Mouse (Mus musculus): Measurements from ENCODE around the gene Slc41a2.

Slc41a2 gene

DNA sequence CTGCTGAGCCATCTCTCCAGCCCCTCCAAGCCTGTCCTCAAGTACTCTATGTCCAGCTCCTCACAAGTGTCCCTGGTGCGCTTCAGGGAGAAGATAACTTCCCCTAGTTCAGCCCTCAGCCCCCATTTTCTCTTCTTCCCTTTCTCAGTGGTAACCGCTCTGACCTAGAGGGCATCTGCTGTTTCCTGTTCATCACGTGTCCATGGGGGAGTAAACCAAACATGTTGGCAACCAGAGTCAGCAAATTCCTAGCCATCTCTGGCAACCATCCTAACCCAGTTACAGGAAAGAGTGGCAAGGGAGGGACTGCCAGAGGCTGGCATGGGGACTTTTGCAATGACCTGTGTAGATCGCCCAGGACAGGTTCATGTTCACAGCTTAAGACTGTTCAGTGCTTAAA lies 36.0 kb downstream of the Slc41a2 start:
- DNase-seq: no peak

DNA sequence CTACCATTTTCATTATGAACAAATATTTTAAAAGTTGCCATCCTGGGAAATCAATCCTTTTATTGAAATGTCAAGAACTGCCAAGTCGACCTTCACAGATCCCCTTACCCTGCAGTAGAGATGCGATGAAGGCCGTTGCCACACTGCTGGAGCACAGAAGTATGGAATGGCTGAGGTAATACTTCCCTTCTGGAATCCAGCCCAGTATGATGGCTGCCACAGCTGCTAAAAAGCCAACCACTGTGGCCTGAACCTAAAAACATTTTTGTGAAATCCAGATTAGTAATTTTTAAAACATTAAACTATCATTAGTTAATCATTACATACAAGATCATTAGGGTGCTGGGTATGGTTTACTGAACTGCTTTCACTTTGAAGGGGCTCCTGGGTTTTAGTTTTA lies 36.6 kb downstream of the Slc41a2 start:
- no peak for DNase-seq

- DNase-seq: no peak
These were observed 40.7 kb downstream of the Slc41a2 start for GRCm38 (mm10) chr10:83297017-83297416.

- DNase-seq: no peak
These were observed 42.9 kb downstream of the Slc41a2 start for GRCm38 (mm10) chr10:83294746-83295145.

- DNase-seq: no peak
These were observed 44.3 kb downstream of the Slc41a2 start for GRCm38 (mm10) chr10:83293352-83293751.

DNA sequence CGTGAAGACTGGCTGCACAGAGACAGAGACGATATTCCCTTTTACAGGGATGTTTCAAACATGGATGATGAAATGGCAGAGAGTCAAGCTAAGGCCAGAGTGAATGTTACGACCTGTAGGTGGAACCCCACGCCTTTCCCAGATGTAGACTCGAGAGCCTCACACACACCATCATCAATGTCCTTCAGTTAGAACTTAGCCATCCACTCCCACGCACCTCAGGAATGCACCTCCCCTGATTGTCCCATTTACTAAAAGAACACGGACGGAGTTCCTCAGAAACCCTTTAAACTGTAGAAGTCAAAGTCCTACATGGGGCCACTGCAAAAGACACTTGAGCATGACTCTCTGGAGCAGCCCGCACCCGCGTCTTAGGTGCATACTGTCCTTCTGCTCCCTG lies 46.0 kb downstream of the Slc41a2 start:
- DNase-seq: no peak

DNA sequence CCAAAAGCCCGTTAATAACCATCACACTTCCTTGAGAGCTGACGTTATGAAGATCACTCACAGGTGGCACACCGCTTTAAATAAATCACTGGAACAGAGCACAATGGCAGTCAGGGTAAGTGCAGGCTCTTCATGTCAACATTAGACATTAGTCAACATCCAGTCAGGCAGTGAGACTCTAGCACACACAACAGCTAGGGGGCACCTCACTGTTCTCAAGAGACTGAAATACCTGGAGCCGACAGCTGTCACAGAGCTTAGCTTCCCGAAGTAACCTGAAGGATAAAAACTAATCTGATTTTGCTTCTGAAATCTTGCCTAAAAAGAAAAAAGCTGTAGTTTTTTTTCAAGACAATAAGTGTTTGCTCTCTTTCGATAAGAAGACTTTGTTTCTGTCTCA lies 49.9 kb downstream of the Slc41a2 start:
- DNase-seq: no peak

DNA sequence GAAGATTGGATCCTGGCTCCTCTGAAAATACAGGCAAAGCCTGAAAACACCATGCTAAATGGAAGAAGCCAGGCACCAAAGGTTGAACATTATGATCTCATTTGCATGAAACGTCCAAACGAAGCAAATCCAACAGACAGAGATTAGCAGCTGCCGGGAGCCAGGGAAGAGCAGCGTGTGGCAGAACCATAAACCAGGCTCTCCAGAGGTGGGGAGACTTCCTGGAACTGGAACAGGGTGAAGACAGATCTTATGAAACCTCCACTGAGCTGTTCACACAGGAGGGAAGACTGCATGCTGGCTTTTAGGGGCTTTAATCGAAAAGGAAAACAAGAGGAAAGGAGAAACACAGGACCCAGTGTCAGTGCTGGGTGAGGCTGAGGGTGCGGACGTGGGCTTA lies 51.3 kb downstream of the Slc41a2 start:
- DNase-seq: no peak

DNA sequence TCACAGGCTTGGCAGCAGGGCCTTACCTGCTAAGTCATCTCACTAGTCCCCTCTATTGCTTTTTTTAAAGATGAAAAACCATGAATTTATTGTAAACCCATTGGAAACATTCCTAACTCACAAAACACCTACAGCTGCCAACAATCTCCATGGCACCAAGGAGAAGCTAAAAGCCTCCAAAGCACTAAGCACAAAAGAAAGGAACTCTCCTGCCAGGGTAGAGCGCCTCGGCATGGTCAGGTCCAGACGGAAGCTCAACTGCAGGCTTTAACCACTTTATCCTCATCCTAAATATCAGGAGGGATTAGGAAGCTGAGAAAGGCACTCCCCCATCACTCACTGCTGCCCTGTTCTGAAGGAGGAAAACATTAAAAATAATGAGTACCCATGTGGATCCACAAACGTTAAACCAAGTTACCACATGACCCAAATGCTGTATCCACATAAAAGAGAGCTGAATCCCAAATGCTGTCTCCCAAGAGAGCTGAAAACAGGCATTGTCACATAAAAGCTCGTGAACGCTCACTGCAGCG lies 51.9 kb downstream of the Slc41a2 start:
- no peak for DNase-seq

DNA sequence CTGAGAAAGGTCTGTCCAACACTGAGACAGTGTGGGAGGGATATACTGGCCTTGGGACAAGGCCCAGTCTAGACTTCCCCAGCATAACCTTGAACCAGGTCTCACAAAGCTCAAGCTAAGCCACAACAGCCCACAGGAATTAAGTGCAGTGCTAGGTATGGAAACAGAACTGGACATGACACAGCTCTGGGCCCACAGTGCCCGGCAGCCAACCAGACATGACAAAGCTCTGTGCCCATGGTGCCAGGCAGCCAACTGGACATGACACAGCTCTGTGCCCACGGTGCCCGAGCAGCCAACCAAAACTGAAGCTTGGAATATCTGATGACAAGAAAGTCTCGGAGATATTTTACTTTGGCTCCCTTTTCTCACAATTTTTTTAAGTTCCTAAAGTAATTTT lies 52.8 kb downstream of the Slc41a2 start:
- no peak for DNase-seq

GRCm38 (mm10) chr10:83266731-83267130 lies 71.0 kb downstream of the Slc41a2 start:
- DNase-seq: peak; percentile 53

DNA sequence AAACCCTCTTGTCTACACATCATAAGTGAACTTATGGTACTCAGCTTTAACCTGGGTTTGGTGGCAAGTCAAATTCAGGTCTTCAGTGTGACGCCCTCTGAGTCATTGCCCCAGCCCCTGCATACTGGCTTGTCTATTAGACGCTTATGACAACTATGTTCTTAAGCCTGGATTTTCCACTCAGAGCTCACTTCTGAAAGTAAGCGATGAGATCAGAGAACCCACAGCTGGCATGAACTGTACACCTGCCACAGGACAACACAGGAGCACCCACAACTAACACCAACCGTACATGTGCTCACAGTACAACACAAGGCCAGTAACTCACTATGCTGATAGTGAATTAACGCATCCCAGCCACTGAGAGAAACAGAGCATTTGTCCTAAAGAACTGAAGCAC lies 71.4 kb downstream of the Slc41a2 start:
- no peak for DNase-seq

DNA sequence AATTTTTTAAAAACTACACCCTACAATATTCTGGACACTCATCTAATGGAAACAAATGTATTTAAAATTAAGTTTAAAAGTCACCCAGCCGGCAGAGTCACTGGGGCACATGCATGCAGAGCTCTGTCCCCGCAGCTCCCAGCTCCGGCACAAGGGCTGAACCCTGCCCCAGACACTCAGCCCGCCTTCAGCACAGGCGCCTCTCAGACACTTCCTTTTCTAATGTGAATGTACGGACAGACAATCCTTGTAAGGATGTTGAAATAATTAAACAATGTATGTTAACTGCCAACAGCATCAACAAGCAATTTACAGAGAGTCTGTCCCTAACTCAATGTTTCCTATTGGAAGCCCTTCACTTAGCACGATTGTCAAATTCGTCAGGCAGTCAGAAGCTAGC lies 73.0 kb downstream of the Slc41a2 start:
- no peak for DNase-seq

DNA sequence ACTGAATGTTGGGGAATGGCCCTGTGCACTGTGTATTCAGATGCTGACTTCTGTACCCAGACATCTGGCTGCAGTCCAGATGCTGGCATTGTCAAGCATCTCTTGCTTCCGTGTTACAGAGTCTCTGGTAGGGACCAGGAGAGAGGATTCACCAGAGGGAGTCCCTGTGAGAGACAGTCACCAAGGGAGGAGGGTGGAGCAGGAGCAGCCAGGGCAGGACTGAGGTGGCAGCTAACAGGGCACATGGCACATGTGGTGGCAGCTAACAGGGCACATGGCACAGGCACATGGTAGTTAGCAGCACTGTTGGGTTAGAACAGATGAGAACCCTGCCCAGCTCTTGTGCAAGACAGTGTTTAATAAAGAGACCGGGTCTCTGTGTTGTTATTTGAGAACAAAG lies 73.6 kb downstream of the Slc41a2 start:
- no peak for DNase-seq

- DNase-seq: no peak
These were observed 76.4 kb downstream of the Slc41a2 start for GRCm38 (mm10) chr10:83261264-83261663.

- no peak for DNase-seq
These were observed 86.3 kb downstream of the Slc41a2 start for GRCm38 (mm10) chr10:83251377-83251776.

DNA sequence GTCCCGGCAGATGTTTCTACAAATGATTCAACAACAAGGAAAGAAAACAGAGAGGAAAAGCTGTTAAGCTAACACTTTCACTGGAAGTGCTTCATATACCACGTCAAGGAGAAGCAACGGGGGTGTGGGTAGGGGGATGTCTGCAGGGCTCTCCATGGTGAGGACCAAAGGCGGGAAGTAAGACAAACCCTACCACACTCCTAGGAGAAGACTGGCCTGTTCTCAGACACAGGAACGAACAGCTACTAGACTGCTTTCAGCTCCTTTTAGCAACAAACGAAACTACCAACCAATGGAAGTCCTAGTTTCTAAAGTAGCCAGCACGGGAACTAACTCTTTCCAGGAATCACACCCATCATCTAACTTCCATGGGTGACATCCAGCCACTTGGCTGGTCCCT lies 89.6 kb downstream of the Slc41a2 start:
- no peak for DNase-seq

GRCm38 (mm10) chr10:83245720-83246119 lies 92.0 kb downstream of the Slc41a2 start:
- DNase-seq: no peak

GRCm38 (mm10) chr10:83244131-83244530 lies 93.6 kb downstream of the Slc41a2 start:
- no peak for DNase-seq

DNA sequence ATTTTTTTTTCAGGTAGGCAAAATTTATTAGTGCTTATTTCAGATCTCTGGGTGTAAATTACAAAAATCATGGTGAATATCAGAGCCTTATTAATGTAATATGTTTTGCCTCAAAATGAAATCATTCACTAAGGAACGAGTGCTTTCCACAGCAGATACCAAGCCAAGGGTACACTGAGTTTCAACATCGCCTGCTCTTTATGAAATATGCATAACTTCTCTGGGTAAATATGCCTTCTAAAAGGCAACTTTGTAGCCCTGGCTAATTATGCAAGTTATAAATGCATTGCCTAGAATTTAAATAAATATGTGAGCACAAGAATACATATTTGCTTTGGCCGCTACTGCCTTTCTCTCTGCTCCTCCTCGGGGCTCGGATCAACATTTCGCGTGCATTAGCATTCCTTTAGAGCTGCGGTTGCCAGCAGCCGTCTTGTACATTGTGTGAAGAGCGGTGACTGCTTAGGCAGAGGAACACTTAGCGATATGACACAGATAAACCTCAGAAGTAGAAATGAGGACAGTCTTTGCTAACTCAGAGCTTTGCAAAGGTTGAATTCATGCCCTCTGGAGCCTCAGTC lies 95.5 kb downstream of the Slc41a2 start:
- no peak for DNase-seq

DNA sequence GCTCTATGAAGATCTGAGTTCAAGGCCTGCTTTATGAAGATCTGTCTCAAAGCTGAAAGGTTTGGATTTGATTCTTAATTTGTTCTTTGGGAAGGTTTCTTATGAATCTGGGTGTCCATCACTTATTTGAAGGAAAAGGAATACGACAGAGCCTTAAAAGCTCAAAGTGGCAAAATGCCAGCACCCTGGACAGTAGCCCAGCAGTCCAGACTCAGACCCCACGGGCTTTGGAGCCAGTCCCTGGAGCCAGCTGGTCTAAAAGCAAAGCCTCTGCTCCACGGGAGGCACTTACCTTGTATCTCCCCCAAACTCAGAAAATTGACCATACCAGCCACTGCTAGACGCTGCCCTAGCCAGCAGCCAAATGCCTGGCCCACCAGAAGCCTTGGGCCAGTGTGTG lies 103.3 kb downstream of the Slc41a2 start:
- no peak for DNase-seq

DNA sequence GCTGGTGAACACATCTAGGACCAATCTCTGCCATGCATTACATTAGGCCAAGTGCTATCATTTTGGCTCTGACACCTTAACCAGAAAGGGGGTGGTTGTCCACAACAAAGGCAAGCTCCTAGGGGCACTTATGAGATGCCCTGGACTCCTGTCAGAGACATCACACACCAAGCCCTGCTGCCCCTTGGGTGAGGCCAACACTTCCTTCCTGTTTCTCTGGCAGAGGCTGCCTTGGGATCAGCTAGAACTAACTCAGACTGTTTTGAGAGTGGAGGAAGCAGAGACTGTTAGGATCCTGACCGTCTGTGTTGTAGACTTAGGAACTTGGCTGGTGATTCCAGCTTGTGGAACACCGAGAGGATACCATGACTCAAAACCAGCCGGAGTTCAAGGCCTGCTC lies 103.7 kb downstream of the Slc41a2 start:
- no peak for DNase-seq

GRCm38 (mm10) chr10:83228626-83229025 lies 109.1 kb downstream of the Slc41a2 start:
- no peak for DNase-seq

GRCm38 (mm10) chr10:83224999-83225398 lies 112.7 kb downstream of the Slc41a2 start:
- DNase-seq: peak; percentile 20

GRCm38 (mm10) chr10:83220847-83221246 lies 116.8 kb downstream of the Slc41a2 start:
- DNase-seq: no peak

All from cerebellum, adult 8-10 months (tissue).